Mouse (Mus musculus) forebrain, embryonic 11.5 days (tissue): ENCODE data around the gene Bfsp1. TPM values are rescaled to one million over a fixed set of nuclear protein-coding genes. Genes with fewer than 3 reads are reported as not detected.

Experiments used
- ATAC-seq: fragments of 200-750 bp; cut with Nextera tagmentation; replicated peaks from 2 replicates; pipeline ENCODE4 v1.8.0; 2017; ENCODE audit warnings: moderate TSS enrichment; ENCODE audit not compliant: low FRiP score
- DNase-seq: peaks from one replicate; pipeline ENCODE4 v3.0.0-alpha.2; 2017; ENCODE audit warnings: low spot score
- H3K27ac ChIP-seq: fragments of 300-500 bp; sonication (generic); 2 replicates; pipeline ENCODE4 v1.5.1; 2014; ENCODE audit warnings: low read depth, low read length
- H3K27me3 ChIP-seq: fragments of 300-500 bp; sonication (generic); 2 replicates; pipeline ENCODE4 v1.6.1; 2014; ENCODE audit warnings: mild to moderate bottlenecking, low read length, mixed read lengths; ENCODE audit not compliant: control insufficient read depth, insufficient read depth
- H3K36me3 ChIP-seq: fragments of 300-500 bp; sonication (generic); 2 replicates; pipeline ENCODE4 v1.6.1; 2014; ENCODE audit warnings: mild to moderate bottlenecking, low read length, moderate library complexity, mixed read lengths; ENCODE audit not compliant: control insufficient read depth, insufficient read depth
- H3K4me1 ChIP-seq: fragments of 300-500 bp; sonication (generic); replicated peaks from 2 replicates; pipeline ENCODE4 v1.6.1; 2014; ENCODE audit warnings: low read length, mixed read lengths; ENCODE audit not compliant: control insufficient read depth, insufficient read depth
- H3K4me2 ChIP-seq: fragments of 300-500 bp; sonication (generic); 2 replicates; pipeline ENCODE4 v1.6.1; 2014; ENCODE audit warnings: low read depth, mild to moderate bottlenecking, low read length, moderate library complexity, mixed read lengths; ENCODE audit not compliant: severe bottlenecking
- H3K4me3 ChIP-seq: fragments of 300-500 bp; sonication (generic); 2 replicates; pipeline ENCODE4 v1.5.1; 2014; ENCODE audit warnings: low read depth, low read length
- H3K9ac ChIP-seq: fragments of 300-500 bp; sonication (generic); 2 replicates; pipeline ENCODE4 v1.6.1; 2014; ENCODE audit warnings: low read length
- H3K9me3 ChIP-seq: fragments of 300-500 bp; sonication (generic); 2 replicates; pipeline ENCODE4 v1.6.1; 2016; ENCODE audit warnings: low read length, mixed read lengths; ENCODE audit not compliant: control insufficient read depth
- WGBS: fragments of 180-500 bp; shearing (Covaris S2); extraction: QIAGEN DNeasy Blood & Tissue Kit; methylation state at CpG from one replicate; pipeline ENCODE4 v1.1.7; 2014; 5-methylcytosine and 5-hydroxymethylcytosine counted together
- polyA plus RNA-seq: library from polyadenylated mRNA; unstranded; fragments of >200 nt; fragmentation: Nextera tagmentation; extraction: Ambion mirVana; gene quantifications from 2 replicates; pipeline ENCODE4 v1.2.1, GENCODE M21; 2014

The Bfsp1 gene
- polyA plus RNA-seq, 1 experiment from 2014 or later = 0.44 TPM

DNA sequence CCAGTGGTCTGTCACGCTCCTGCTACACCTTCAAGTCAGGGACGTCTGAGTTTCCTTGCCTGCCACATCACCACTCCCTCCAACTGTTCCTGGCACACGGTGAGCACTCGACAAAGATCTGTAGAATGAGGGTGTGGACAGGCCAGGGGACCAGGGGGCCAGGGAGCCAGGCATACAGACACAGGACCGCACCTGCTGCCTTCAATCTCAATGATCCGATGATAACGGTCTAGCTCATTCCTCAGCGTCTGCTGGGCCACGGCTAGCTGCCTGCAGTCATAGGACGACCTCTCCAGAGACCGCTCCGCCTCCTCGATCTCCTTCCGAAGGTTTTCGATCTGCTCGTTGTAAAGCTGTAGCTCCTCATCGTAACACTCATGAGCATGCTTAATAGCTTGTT, 31.3 kb downstream of the Bfsp1 start:
- DNase-seq = no peak
- ATAC-seq = no peak
- 82% methylated on average over 17 of the region's 17 CpGs for WGBS

GRCm38 (mm10) chr2:143813461-143813860, 49.5 kb downstream of the Bfsp1 start:
- H3K9me3 ChIP-seq = no peaks in the 10 kb centered on the region
- H3K27ac ChIP-seq = no peak overlapping the region
- H3K27me3 ChIP-seq = no peaks in the 10 kb centered on the region
- no peaks in the 10 kb centered on the region for H3K36me3 ChIP-seq
- DNase-seq (no peak), ATAC-seq (no peak)
- no peak overlapping the region for H3K4me2 ChIP-seq
- no peak overlapping the region for H3K9ac ChIP-seq
- no peaks in the 10 kb centered on the region for H3K4me1 ChIP-seq
- H3K4me3 ChIP-seq = no peak overlapping the region
- WGBS = 91% methylated on average over 11 of the region's 11 CpGs

More for the DNA sequence above, 31.3 kb downstream of the Bfsp1 start:
- H3K27ac ChIP-seq = no peak overlapping the region
- H3K4me3 ChIP-seq = no peak overlapping the region
- no peaks in the 10 kb centered on the region for H3K36me3 ChIP-seq
- H3K9me3 ChIP-seq = no peaks in the 10 kb centered on the region
- no peaks in the 10 kb centered on the region for H3K27me3 ChIP-seq
- no peak overlapping the region for H3K4me2 ChIP-seq
- no peaks in the 10 kb centered on the region for H3K4me1 ChIP-seq
- no peak overlapping the region for H3K9ac ChIP-seq

GRCm38 (mm10) chr2:143812262-143812661, 50.7 kb downstream of the Bfsp1 start:
- Histone ChIP-seq H3K27me3 (no peaks in the 10 kb centered on the region), H3K36me3 (no peaks in the 10 kb centered on the region), H3K4me1 (no peaks in the 10 kb centered on the region), H3K4me2 (no peak overlapping the region), H3K9ac (no peak overlapping the region), H3K9me3 (no peaks in the 10 kb centered on the region), H3K4me3 (no peak overlapping the region), H3K27ac (no peak overlapping the region)
- 82% methylated on average over 4 of the region's 4 CpGs for WGBS
- DNase-seq (peak; percentile 29), ATAC-seq (no peak)

DNA sequence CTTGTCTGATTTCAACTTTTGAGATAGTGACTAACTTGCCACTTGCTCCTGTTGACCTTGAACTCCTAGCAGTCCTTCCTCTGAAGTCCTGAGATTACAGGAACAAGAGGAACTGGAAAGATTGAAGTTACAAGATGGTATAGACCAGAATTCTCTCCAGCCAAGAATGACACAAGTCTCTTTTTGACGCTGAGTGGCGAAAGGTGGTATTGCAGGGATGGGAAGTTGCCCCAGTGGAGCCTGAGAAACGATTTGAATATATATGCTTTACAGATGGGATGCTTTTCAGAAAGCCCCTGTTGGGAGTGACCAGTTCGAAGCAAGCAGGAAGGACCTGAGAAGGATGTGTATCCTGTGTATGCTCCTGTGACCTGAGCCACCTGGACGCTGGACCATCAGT, 54.2 kb downstream of the Bfsp1 start:
- Histone ChIP-seq H3K4me2 (no peak overlapping the region), H3K9me3 (no peaks in the 10 kb centered on the region), H3K9ac (no peak overlapping the region), H3K4me1 (no peaks in the 10 kb centered on the region), H3K36me3 (no peaks in the 10 kb centered on the region), H3K27ac (no peak overlapping the region), H3K4me3 (no peak overlapping the region), H3K27me3 (no peaks in the 10 kb centered on the region)
- WGBS = 70% methylated on average over 5 of the region's 5 CpGs
- ATAC-seq (no peak), DNase-seq (peak; percentile 33)

- Histone ChIP-seq H3K9ac (no peak overlapping the region), H3K4me3 (no peak overlapping the region), H3K27me3 (no peaks in the 10 kb centered on the region), H3K36me3 (no peaks in the 10 kb centered on the region), H3K9me3 (no peaks in the 10 kb centered on the region), H3K27ac (no peak overlapping the region), H3K4me1 (no peaks in the 10 kb centered on the region), H3K4me2 (no peak overlapping the region)
- DNase-seq (no peak), ATAC-seq (0 out of 2 replicates have a peak, but pooled peaks have one; percentile 33)
- WGBS = 77% methylated on average over 9 of the region's 9 CpGs
Observed at GRCm38 (mm10) chr2:143806924-143807664, 55.9 kb downstream of the Bfsp1 start.

GRCm38 (mm10) chr2:143806140-143806923, 56.6 kb downstream of the Bfsp1 start:
- Histone ChIP-seq H3K27ac (no peak overlapping the region), H3K36me3 (no peaks in the 10 kb centered on the region), H3K9ac (no peak overlapping the region), H3K4me1 (no peaks in the 10 kb centered on the region), H3K9me3 (no peaks in the 10 kb centered on the region), H3K4me2 (no peak overlapping the region), H3K27me3 (no peaks in the 10 kb centered on the region), H3K4me3 (no peak overlapping the region)
- 69% methylated on average over 15 of the region's 15 CpGs for WGBS
- DNase-seq (peak; percentile 41), ATAC-seq (0 out of 2 replicates have a peak, but pooled peaks have one; percentile 39)

DNA sequence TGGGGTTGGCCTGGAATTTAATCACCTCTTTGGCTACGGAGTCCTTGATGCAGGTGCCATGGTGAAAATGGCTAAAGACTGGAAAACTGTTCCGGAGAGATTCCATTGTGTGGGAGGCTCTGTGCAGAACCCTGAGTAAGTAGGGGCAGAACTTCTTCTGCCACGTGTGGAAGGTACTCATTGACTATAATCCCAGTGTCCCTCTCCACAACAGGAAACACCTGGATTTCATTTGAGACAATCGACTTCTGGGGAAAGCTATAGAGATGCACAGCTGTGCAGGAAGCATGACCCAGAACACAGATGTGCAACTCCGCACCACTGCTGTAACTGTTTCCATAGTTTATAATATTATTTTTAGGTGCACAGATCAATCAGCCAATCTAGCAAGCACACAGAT, 61.9 kb downstream of the Bfsp1 start:
- ATAC-seq = no peak
- Histone ChIP-seq H3K4me3 (no peak overlapping the region), H3K9ac (no peak overlapping the region), H3K4me1 (no peaks in the 10 kb centered on the region), H3K27me3 (no peaks in the 10 kb centered on the region), H3K27ac (no peak overlapping the region), H3K4me2 (no peak overlapping the region), H3K9me3 (no peaks in the 10 kb centered on the region), H3K36me3 (no peaks in the 10 kb centered on the region)
- DNase-seq = no peak
- WGBS = 85% methylated on average over 5 of the region's 5 CpGs

- H3K27ac ChIP-seq = no peak overlapping the region
- no peaks in the 10 kb centered on the region for H3K9me3 ChIP-seq
- no peak overlapping the region for H3K9ac ChIP-seq
- no peak overlapping the region for H3K4me2 ChIP-seq
- WGBS = 77% methylated on average over 4 of the region's 4 CpGs
- ATAC-seq (no peak), DNase-seq (no peak)
- H3K36me3 ChIP-seq = no peaks in the 10 kb centered on the region
- no peaks in the 10 kb centered on the region for H3K27me3 ChIP-seq
- H3K4me1 ChIP-seq = no peaks in the 10 kb centered on the region
- H3K4me3 ChIP-seq = no peak overlapping the region
Observed at GRCm38 (mm10) chr2:143796335-143797013, 66.5 kb downstream of the Bfsp1 start.
